Mouse (Mus musculus): ENCODE results near the gene Kctd19. TPM values are rescaled to one million over a fixed set of nuclear protein-coding genes. Genes with fewer than 3 reads are reported as not detected.

The Kctd19 gene
- polyA plus RNA-seq, 1 experiment from 2014 or later, result not detected

DNA sequence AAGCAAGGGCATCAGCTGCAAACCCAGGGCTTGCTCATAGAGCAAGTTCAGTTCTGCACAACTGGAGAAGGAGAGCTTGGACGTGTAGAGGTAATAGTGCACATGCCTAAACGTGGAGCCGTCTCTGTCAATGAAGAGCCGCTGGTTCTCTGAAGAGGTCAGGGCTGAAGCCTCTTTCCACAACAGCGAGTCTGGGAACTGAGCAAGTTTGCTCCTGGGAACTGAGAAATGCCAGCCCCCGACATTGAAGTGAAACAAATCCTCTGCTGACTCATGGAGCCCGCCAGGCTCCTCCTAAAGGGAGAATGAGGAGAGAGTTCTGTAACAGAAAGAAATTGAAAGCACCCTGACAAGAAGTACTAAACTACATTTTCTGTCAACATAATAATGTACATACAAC, 5.0 kb downstream of the Kctd19 start:
- 69% methylated on average over 7 of the region's 7 CpGs for whole genome bisulfite sequencing

DNA sequence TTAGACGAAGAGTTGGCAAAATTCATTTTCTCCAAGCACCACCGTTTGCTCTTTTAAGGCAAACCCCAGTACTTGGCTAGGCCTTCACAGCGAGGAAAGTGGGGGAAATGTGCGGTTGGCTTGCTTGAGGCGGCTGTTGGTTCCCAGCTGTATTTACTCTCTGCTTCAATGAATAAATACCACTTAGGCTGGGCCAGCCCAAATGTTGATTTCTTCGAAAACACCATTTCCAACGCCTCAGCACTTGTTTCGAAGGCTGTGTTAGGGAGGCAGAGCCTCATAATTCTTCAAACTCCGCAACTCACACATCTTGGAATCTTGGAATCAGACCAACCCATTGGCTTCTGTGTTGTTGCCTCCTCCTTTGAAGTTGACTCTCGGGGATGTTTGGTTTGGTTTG, 6.9 kb downstream of the Kctd19 start:
- Histone ChIP-seq H3K4me3 (ENCODE audit: low read depth, low read length) (no peak overlapping the region), H3K9ac (ENCODE audit: low read length) (no peak overlapping the region), H3K4me2 (ENCODE audit: low read depth, low read length, severe bottlenecking) (no peak overlapping the region), H3K36me3 (ENCODE audit: control insufficient read depth, insufficient read depth, low read length) (no peaks in the 10 kb centered on the region), H3K27ac (ENCODE audit: low read depth, low read length) (no peak overlapping the region), H3K9me3 (ENCODE audit: control insufficient read depth, low read length) (no peaks in the 10 kb centered on the region), H3K27me3 (ENCODE audit: control insufficient read depth, insufficient read depth, low read length) (no peaks in the 10 kb centered on the region), H3K4me1 (replicated peaks; ENCODE audit: control insufficient read depth, insufficient read depth, low read length) (no peaks in the 10 kb centered on the region)
- WGBS, result 85% methylated on average over 10 of the region's 10 CpGs
- ATAC-seq (replicated peaks; ENCODE audit: low FRiP score) (no peak), DNase-seq (ENCODE audit: low spot score) (no peak)

More for the DNA sequence above, 5.0 kb downstream of the Kctd19 start:
- DNase-seq (ENCODE audit: low spot score), result no peak
- H3K9me3 ChIP-seq (ENCODE audit: control insufficient read depth, low read length), result no peaks in the 10 kb centered on the region
- H3K4me2 ChIP-seq (ENCODE audit: low read depth, low read length, severe bottlenecking), result no peak overlapping the region
- no peak overlapping the region for H3K4me3 ChIP-seq (ENCODE audit: low read depth, low read length)
- peaks cover 5% of the 10 kb centered on the region; the same call in 1 of the 2 replicates for H3K27me3 ChIP-seq (ENCODE audit: control insufficient read depth, insufficient read depth, low read length)
- no peak overlapping the region for H3K9ac ChIP-seq (ENCODE audit: low read length)
- ATAC-seq (replicated peaks; ENCODE audit: low FRiP score), result no peak
- H3K36me3 ChIP-seq (ENCODE audit: control insufficient read depth, insufficient read depth, low read length), result no peaks in the 10 kb centered on the region
- H3K27ac ChIP-seq (ENCODE audit: low read depth, low read length), result no peak overlapping the region
- peaks cover under 1% of the 10 kb centered on the region; the same call in 1 of the 2 replicates for H3K4me1 ChIP-seq (replicated peaks; ENCODE audit: control insufficient read depth, insufficient read depth, low read length)

DNA sequence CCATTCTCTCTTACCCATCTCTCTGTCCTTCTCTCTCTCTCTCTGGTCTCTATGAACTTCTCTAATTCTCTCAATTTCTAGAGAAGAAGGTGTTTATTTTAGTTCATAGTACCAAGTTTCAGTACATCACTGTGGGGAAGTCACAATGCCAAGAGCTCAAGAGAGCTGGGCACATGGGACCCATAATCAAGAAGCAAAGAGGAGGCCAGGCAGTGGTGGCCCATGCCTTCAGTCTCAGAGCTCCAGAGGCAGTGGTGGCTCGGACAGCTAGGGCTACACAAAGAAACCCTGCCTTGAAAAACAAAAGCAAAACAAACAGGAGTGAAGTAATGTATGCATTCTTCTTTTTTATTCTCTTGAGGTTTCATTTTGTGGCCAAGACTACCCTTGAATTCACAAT, 8.8 kb downstream of the Kctd19 start:
- no peak overlapping the region for H3K4me3 ChIP-seq (ENCODE audit: low read depth, low read length)
- H3K4me1 ChIP-seq (replicated peaks; ENCODE audit: control insufficient read depth, insufficient read depth, low read length), result no peaks in the 10 kb centered on the region
- no peak overlapping the region for H3K4me2 ChIP-seq (ENCODE audit: low read depth, low read length, severe bottlenecking)
- no peak for DNase-seq (ENCODE audit: low spot score)
- no peak for ATAC-seq (replicated peaks; ENCODE audit: low FRiP score)
- H3K9me3 ChIP-seq (ENCODE audit: control insufficient read depth, low read length), result no peaks in the 10 kb centered on the region
- H3K9ac ChIP-seq (ENCODE audit: low read length), result no peak overlapping the region
- no peak overlapping the region for H3K27ac ChIP-seq (ENCODE audit: low read depth, low read length)
- H3K27me3 ChIP-seq (ENCODE audit: control insufficient read depth, insufficient read depth, low read length), result no peaks in the 10 kb centered on the region
- H3K36me3 ChIP-seq (ENCODE audit: control insufficient read depth, insufficient read depth, low read length), result no peaks in the 10 kb centered on the region
- 65% methylated on average over 1 of the region's 1 CpGs for WGBS

DNA sequence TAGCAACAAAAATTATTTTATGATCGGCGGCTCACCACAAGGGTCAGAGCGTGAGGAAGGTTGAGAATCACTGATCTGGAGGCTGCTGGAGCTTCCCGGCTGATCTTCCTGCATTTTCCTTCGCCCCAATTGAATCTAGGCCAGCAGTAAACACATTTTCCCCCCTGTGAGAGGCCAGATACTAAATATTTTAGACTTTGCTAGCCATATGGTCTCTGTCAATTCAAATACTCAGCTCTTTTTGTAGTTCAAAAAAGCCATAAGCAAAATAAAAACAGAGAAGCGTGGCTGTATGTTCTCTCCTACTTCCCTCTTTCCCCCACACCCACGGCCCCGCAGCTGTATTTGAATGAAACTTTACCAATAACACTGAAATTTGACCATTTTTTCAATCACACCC, 9.8 kb downstream of the Kctd19 start:
- no peak overlapping the region for H3K4me3 ChIP-seq (ENCODE audit: low read depth, low read length)
- no peak overlapping the region for H3K4me2 ChIP-seq (ENCODE audit: low read depth, low read length, severe bottlenecking)
- H3K4me1 ChIP-seq (replicated peaks; ENCODE audit: control insufficient read depth, insufficient read depth, low read length), result no peaks in the 10 kb centered on the region
- no peak overlapping the region for H3K27ac ChIP-seq (ENCODE audit: low read depth, low read length)
- DNase-seq (ENCODE audit: low spot score) (no peak), ATAC-seq (replicated peaks; ENCODE audit: low FRiP score) (no peak)
- 92% methylated on average over 8 of the region's 8 CpGs for WGBS
- H3K9me3 ChIP-seq (ENCODE audit: control insufficient read depth, low read length), result no peaks in the 10 kb centered on the region
- no peak overlapping the region for H3K9ac ChIP-seq (ENCODE audit: low read length)
- H3K27me3 ChIP-seq (ENCODE audit: control insufficient read depth, insufficient read depth, low read length), result no peaks in the 10 kb centered on the region
- H3K36me3 ChIP-seq (ENCODE audit: control insufficient read depth, insufficient read depth, low read length), result no peaks in the 10 kb centered on the region

DNA sequence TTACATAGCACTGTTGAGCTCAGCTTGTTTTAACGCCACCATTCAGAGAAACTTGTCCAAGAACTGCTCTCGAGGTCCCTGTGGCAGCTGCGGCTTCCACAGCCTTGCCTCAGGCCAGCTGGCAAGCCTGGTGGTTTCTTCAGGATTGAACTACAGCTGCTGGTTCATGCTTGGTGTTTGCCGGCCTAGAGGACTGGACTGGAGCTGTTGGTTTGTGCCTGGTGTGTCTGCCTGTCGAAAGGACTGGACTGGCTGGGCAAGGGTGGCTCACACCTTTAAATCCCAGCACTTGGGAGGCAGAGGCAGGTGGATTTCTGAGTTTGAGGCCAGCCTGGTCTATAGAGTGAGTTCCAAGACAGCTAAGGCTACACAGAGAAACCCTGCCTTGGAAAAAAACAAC, 13.3 kb downstream of the Kctd19 start:
- Histone ChIP-seq H3K36me3 (ENCODE audit: control insufficient read depth, insufficient read depth, low read length) (no peaks in the 10 kb centered on the region), H3K4me3 (ENCODE audit: low read depth, low read length) (no peak overlapping the region), H3K27me3 (ENCODE audit: control insufficient read depth, insufficient read depth, low read length) (no peaks in the 10 kb centered on the region), H3K9ac (ENCODE audit: low read length) (no peak overlapping the region), H3K4me1 (replicated peaks; ENCODE audit: control insufficient read depth, insufficient read depth, low read length) (no peaks in the 10 kb centered on the region), H3K27ac (ENCODE audit: low read depth, low read length) (no peak overlapping the region), H3K4me2 (ENCODE audit: low read depth, low read length, severe bottlenecking) (no peak overlapping the region), H3K9me3 (ENCODE audit: control insufficient read depth, low read length) (no peaks in the 10 kb centered on the region)
- DNase-seq (ENCODE audit: low spot score), result no peak
- WGBS, result 92% methylated on average over 5 of the region's 5 CpGs
- ATAC-seq (replicated peaks; ENCODE audit: low FRiP score), result no peak

DNA sequence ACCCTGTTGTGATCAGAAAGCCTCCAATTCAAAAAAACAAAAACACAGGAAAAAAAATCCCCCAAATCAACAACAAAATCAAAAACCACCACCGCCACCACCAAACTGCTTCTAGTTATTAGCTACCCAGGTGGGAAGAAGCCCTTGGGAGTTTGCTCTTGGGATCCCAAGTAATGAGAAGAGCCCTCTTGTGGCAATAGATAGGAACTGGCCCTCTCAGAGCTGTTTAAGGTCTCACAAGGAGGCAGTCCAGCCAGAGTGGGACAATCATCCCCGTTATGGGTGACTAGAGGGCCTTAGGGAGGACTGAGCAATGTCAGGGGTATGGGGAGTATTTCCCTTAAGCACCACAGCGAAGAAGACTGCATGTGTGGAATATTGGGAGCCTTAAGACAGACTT, 15.6 kb downstream of the Kctd19 start:
- Histone ChIP-seq H3K4me3 (ENCODE audit: low read depth, low read length) (no peak overlapping the region), H3K4me2 (ENCODE audit: low read depth, low read length, severe bottlenecking) (no peak overlapping the region), H3K9me3 (ENCODE audit: control insufficient read depth, low read length) (no peaks in the 10 kb centered on the region), H3K4me1 (replicated peaks; ENCODE audit: control insufficient read depth, insufficient read depth, low read length) (no peaks in the 10 kb centered on the region), H3K27ac (ENCODE audit: low read depth, low read length) (no peak overlapping the region), H3K9ac (ENCODE audit: low read length) (no peak overlapping the region), H3K27me3 (ENCODE audit: control insufficient read depth, insufficient read depth, low read length) (no peaks in the 10 kb centered on the region), H3K36me3 (ENCODE audit: control insufficient read depth, insufficient read depth, low read length) (no peaks in the 10 kb centered on the region)
- no peak for DNase-seq (ENCODE audit: low spot score)
- ATAC-seq (replicated peaks; ENCODE audit: low FRiP score), result no peak
- WGBS, result 38% methylated on average over 3 of the region's 3 CpGs

DNA sequence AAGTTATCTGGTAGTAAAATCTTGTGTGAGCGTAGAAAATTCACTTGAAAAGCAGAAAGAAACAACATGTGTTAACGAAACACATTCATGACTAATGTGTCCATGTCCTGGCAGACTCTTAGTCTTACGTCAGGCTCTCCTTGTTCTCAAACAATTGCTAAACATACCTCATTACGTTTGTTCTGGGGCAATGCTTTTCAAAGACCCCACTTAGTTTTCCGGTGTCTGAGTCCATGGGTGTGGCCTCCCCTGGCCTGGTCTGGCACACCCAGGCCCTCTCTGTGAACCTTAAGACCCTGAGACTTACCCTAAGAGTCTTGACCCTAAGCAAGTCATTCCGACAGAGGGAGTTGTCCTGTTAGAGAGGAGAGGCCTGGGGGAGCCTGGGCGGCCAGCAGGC, 19.4 kb downstream of the Kctd19 start:
- Histone ChIP-seq H3K27me3 (ENCODE audit: control insufficient read depth, insufficient read depth, low read length) (no peaks in the 10 kb centered on the region), H3K9ac (ENCODE audit: low read length) (no peak overlapping the region), H3K27ac (ENCODE audit: low read depth, low read length) (no peak overlapping the region), H3K9me3 (ENCODE audit: control insufficient read depth, low read length) (no peaks in the 10 kb centered on the region), H3K4me3 (ENCODE audit: low read depth, low read length) (no peak overlapping the region), H3K36me3 (ENCODE audit: control insufficient read depth, insufficient read depth, low read length) (no peaks in the 10 kb centered on the region), H3K4me1 (replicated peaks; ENCODE audit: control insufficient read depth, insufficient read depth, low read length) (no peaks in the 10 kb centered on the region), H3K4me2 (ENCODE audit: low read depth, low read length, severe bottlenecking) (no peak overlapping the region)
- ATAC-seq (replicated peaks; ENCODE audit: low FRiP score) (no peak), DNase-seq (ENCODE audit: low spot score) (no peak)
- 56% methylated on average over 7 of the region's 7 CpGs for WGBS

DNA sequence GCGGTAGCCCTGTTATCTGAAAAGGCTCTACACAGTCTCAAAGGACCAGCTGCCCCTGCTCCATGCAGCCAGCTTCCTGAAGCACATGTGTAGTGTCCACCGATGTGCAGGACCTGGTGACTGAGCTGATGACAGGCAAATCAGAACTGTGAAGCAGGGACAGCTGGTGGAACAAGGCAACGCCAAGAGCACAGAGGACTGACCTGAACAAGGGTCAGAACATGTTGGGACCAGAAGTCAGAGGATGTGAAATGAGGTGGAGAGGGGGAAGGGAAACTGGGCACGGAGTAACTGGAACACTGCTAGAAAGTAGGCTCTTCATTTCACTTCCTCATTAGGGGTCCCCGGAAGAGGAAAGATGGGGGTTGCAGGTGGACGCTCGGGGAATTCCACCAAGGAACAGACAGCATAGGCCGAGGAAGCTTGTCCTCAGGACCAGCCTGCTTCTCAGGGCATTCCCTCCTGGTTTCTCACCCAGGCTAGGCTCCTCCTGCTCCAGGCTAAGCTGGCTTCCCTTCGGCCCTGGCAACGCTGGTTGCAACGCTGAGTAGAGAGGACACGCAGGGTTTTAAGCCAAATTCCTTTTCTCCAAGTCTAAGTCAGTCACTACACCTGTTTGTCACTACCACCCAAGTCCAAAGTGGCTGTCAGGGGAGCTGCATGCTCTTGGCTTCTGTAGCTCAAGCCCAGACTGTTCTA, 20.1 kb downstream of the Kctd19 start:
- WGBS, result 90% methylated on average over 12 of the region's 12 CpGs
- Histone ChIP-seq H3K9me3 (ENCODE audit: control insufficient read depth, low read length) (no peaks in the 10 kb centered on the region), H3K36me3 (ENCODE audit: control insufficient read depth, insufficient read depth, low read length) (no peaks in the 10 kb centered on the region), H3K4me3 (ENCODE audit: low read depth, low read length) (no peak overlapping the region), H3K27ac (ENCODE audit: low read depth, low read length) (no peak overlapping the region), H3K4me1 (replicated peaks; ENCODE audit: control insufficient read depth, insufficient read depth, low read length) (no peaks in the 10 kb centered on the region), H3K9ac (ENCODE audit: low read length) (no peak overlapping the region), H3K4me2 (ENCODE audit: low read depth, low read length, severe bottlenecking) (no peak overlapping the region), H3K27me3 (ENCODE audit: control insufficient read depth, insufficient read depth, low read length) (no peaks in the 10 kb centered on the region)
- DNase-seq (ENCODE audit: low spot score) (no peak), ATAC-seq (replicated peaks; ENCODE audit: low FRiP score) (no peak)

DNA sequence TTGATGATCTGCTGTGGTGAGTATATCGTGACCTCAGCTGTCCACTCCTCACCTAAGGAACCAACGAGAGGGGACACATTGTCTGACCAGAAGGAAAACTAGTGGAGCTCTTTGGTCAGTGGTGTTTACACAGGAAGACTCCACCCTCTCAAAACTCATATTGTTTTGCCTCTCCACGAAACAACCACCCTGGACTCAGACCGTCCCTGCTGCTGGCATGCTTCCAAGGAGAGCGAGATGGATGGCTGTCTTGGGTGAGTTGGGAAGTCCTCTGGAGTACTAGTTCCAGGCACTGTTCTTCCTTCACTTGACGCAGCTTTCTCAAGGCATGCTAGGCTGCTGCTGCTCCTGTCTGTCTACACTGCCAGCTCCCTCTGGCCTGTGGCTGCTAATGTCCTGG, 24.2 kb downstream of the Kctd19 start:
- WGBS, result 90% methylated on average over 6 of the region's 6 CpGs
- no peaks in the 10 kb centered on the region for H3K4me1 ChIP-seq (replicated peaks; ENCODE audit: control insufficient read depth, insufficient read depth, low read length)
- H3K27me3 ChIP-seq (ENCODE audit: control insufficient read depth, insufficient read depth, low read length), result no peaks in the 10 kb centered on the region
- no peak overlapping the region for H3K27ac ChIP-seq (ENCODE audit: low read depth, low read length)
- no peaks in the 10 kb centered on the region for H3K9me3 ChIP-seq (ENCODE audit: control insufficient read depth, low read length)
- DNase-seq (ENCODE audit: low spot score), result no peak
- no peak overlapping the region for H3K4me2 ChIP-seq (ENCODE audit: low read depth, low read length, severe bottlenecking)
- no peak overlapping the region for H3K9ac ChIP-seq (ENCODE audit: low read length)
- no peak for ATAC-seq (replicated peaks; ENCODE audit: low FRiP score)
- H3K36me3 ChIP-seq (ENCODE audit: control insufficient read depth, insufficient read depth, low read length), result no peaks in the 10 kb centered on the region
- no peak overlapping the region for H3K4me3 ChIP-seq (ENCODE audit: low read depth, low read length)
